Mouse (Mus musculus): ENCODE results near the gene Tbc1d22b.
"Not testable (repeated sequence)": the region's sequence is repeated elsewhere in the genome, so short reads cannot be mapped to it uniquely, and the experiment has no call there.

The Tbc1d22b gene

DNA sequence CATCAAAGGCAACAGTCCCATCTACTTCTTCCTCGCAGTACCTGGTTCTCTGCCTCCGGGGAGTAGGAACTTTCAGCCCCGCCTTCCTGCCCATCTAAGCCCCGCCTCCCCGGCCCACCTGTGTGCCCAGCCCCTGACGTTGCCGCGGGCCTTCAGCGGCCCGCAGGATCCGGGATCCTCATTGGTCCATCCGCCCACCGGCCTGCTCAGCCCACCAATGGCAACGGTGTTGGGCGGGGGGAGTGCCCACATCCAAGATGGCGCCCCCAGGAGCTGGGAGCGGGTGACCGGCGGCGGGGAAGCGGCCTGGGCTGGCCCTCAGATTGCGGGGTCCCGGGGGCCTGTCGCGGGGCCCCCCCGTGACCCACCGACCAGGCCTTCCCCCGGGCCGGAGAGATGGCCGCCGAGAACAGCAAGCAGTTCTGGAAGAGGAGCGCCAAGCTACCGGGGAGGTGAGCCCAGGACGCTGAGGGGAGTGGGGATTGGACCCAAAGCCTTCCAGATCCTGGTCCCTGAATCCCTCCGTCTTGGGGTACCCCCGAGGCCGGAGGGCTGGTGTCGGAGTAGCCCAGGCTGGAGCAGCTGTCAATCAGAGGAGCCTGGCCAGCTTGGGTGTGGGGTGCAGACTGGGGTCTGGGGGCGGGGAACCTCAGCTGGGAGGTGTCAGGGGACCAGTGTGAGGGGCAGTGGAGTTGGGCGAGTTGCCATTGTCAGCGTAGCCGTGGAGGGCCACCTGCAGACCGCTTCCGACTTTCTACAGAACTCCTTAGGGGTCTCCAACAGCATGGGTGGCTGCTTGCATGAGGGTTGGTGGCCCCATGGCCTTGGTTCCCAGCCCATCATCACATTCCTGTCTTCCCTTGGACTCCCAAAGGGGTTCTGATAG lies at the start of gene Tbc1d22b, which contains the start of gene Gm17657:
Tbc1d22b (plus strand) TSS at position 243 of the 886 bp plus-strand sequence.
Gm17657 (minus strand) TSS at position 96 of the 886 bp plus-strand sequence.
- peak; percentile 92 for DNase-seq (ENCODE audit: extremely low spot score)

DNA sequence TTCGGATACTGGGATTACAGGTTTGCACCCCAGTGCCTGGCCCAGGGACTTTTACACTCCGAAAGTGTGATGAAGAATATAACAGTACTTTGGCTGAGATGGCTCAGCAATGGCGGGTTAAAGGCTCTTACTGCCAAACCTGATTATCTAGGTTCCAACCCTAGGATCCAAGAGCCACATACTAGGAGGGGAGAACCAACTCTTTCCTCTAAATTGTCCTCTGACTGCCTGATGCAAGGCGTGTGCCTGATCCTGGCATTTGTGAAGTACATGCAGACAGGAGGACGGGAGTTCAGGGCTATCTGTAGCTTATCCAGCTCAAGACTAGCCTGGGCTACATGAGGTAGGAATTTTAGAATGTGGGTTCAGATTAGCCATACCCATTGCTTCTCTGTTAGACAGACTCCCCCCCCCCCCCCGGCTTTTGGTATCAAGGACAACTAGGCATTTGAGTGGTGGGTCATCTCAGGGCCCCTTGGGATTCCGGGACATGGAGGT lies 49.3 kb upstream of the Tbc1d22b start:
- DNase-seq (ENCODE audit: extremely low spot score): no peak

GRCm38 (mm10) chr17:29500802-29501469 lies 48.6 kb upstream of the Tbc1d22b start:
- no peak for DNase-seq (ENCODE audit: extremely low spot score)

- DNase-seq (ENCODE audit: extremely low spot score): no peak
Measured at GRCm38 (mm10) chr17:29502005-29502668, 47.4 kb upstream of the Tbc1d22b start.

GRCm38 (mm10) chr17:29502669-29503665 lies 46.6 kb upstream of the Tbc1d22b start:
- DNase-seq (ENCODE audit: extremely low spot score): no peak

- DNase-seq (ENCODE audit: extremely low spot score): no peak
Measured at GRCm38 (mm10) chr17:29503700-29504099, 45.9 kb upstream of the Tbc1d22b start.

DNA sequence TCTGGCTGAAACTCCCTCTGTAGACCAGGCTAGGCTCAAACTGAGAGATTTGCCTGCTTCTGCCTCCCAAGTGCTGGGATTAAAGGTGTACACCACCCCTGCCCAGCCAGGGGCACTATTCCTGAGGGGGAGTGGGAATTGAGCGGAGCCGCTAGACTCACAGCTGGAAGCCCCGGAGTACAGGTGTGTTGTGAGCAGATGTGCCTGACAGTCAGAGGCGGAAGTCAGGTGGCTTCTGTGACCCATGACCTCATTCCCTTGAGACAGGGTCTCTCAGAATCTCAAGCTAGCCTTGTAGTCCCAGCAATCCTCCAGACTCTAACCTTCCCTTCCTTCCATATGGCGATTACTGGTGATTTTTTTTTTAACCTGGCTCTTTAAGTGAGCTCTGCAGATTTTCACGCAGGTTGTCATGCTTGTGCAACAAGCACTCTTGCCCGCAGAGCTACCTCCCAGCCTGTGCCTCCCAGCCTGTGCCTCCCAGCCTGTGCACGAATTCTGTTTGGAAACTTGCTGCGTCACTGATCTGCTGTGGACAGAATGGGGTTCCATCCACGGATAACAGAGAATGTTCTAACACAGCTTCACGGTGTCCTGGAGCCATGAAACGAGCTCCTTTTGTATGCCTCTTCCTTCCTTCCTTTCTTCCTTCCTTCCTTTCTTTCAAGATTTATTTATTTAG lies 40.5 kb upstream of the Tbc1d22b start:
- no peak for DNase-seq (ENCODE audit: extremely low spot score)

GRCm38 (mm10) chr17:29510691-29511090 lies 38.9 kb upstream of the Tbc1d22b start:
- DNase-seq (ENCODE audit: extremely low spot score): no peak

GRCm38 (mm10) chr17:29513044-29513730 lies 36.4 kb upstream of the Tbc1d22b start:
- peak; percentile 86 for DNase-seq (ENCODE audit: extremely low spot score)

DNA sequence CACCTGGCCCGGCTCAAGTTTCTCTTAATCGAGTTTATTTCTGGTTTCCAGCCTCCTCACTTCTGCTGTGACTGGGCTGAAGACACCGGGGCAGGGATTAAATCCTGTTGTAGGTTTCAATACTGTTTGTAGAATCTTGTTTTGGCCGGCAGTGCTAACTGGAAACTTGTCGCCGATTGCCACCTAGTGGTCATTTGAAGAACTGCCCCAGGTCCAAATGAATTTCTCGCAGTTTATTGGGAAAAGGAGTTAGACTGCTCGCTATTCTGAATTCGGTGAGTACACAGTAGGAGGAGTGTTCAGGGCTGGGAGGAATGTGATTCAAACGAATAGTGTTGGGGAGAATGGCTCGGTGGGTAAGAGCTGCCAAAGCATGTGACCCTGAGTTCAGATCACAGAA lies 35.1 kb upstream of the Tbc1d22b start:
- DNase-seq (ENCODE audit: extremely low spot score): peak; percentile 79

GRCm38 (mm10) chr17:29518665-29519064 lies 30.9 kb upstream of the Tbc1d22b start:
- DNase-seq (ENCODE audit: extremely low spot score): not testable (repeated sequence)

DNA sequence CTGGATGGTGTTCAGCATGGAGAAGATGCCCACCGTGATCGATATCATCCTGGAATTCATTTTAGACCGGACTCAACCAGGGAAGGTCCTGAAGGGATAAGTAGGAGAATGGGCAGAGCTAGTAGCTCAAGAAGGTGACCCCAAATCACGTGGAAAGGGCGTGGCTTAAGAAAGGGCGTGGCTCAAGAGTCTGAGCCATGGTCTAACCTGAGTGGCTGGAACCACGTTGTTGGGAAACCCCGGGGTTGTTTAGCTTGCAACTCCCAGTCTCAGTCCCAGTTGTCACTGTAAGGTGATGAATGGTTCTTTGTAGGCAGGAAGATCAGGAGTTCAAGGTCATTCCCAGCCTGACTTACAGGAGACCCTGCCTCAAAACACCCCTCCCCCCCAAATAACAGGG lies 29.9 kb upstream of the Tbc1d22b start:
- no peak for DNase-seq (ENCODE audit: extremely low spot score)

GRCm38 (mm10) chr17:29525613-29526012 lies 24.0 kb upstream of the Tbc1d22b start:
- no peak for DNase-seq (ENCODE audit: extremely low spot score)

DNA sequence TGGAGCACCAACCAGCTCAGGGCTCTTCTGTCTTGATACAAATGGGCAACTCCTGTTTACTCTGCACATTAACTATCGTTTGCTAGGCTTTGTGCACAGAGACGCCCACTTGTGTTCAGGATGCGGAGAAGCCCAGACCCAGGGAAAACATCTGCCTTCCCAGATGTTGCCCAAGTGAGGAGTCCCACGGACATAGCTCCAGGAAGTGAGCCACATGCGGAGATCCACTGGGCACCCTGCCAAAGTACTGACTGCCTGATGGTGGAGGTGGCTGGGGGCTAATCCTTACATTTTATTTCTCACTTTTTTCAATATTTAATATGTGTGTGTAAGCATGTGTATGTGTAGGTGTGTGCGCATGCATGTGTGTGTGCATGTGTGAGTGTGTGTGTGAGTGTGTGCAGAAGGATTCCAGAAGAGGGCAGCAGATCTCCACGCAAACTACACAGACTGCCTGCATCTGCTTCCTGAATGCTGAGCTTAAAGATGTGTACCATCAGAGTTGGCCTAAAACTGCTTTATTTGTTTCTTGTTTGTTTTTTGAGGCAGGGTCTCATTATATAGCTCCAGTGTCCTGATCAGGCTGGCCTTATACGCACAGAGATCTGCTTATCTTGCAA lies 20.9 kb upstream of the Tbc1d22b start:
- no peak for DNase-seq (ENCODE audit: extremely low spot score)

DNA sequence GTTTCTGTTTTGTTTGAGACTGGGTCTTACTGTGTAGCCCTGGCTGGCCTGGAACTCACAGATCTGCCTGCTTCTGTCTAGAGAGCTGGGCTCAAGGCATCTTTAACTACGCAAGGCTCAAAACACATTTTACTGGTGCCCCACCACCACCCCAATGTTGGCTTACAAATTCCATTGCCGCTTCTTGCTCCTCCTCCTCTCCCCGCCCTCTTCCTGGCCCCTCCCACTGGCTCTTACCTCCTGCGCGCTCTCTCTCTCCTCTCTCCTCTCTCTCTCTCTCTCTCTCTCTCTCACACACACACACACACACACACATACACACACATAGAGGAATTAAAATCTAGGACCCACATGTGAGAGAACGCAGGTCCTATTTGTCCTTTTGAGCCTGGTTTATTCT lies 19.1 kb upstream of the Tbc1d22b start:
- no peak for DNase-seq (ENCODE audit: extremely low spot score)

DNA sequence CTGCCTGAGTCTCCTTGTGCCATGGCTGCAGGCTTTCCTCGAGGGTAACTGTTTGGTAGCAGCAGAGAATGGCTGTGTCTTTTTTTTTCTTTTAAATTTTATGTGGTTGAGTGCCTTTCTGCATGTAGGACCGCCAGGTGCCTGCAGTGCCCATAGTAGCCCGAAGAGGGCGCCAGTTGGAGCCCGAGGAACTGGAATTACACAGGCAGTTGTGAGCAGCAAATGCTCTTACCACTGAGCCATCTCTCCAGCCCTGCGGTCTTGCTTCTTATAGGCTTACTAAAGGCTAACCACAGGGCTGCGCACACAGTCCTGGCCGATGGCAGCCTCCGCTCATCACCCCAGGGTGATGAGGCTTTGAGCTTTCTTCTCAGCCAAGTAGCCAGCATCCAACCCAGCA lies 18.3 kb upstream of the Tbc1d22b start:
- no peak for DNase-seq (ENCODE audit: extremely low spot score)

DNA sequence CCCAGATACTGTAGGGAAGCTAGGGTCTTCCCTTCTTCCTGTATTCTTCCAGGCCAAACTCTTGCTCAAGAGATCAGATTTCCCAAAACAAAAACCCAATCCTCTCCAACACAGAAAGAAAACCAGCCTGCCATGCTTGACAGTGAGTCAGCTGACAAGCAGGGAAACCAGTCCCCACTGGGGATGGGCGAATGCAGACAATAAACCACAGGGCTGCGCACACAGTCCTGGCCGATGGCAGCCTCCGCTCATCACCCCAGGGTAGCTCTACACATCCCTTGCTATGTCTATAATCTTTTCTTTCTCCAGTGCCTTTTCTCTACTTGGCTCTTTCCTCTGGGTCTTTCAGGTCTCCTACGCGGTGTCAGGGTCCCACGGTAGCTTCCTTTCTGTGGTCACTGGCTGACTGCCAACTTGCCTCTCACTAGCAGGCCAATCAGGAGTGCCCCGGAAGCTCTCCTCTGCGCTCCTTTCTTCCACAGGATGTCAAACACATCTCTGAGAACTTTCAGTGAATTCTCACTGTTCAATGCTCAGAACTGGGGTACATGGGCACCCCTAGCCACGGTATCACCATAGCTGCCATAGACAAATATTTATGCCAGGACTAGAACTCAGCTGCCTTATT lies 17.7 kb upstream of the Tbc1d22b start:
- no peak for DNase-seq (ENCODE audit: extremely low spot score)

DNA sequence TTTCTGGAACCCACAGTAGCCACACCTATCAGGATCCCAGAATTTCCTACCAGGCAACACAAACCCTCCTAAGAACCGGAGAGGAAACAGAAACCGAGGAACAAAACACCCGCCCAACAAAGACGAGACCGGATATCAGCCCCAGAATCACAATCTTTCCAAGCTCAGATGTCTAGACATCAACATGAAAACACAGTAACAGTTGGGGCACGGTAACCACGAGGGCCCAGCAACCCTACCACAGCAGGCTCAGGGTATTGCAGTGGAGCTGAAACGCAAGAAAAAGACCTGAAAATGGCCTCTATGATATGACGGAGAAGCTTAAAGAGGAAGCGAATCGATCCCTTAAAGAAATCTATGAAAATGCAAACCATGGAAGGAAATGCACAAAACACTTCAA lies 15.7 kb upstream of the Tbc1d22b start:
- DNase-seq (ENCODE audit: extremely low spot score): no peak

DNA sequence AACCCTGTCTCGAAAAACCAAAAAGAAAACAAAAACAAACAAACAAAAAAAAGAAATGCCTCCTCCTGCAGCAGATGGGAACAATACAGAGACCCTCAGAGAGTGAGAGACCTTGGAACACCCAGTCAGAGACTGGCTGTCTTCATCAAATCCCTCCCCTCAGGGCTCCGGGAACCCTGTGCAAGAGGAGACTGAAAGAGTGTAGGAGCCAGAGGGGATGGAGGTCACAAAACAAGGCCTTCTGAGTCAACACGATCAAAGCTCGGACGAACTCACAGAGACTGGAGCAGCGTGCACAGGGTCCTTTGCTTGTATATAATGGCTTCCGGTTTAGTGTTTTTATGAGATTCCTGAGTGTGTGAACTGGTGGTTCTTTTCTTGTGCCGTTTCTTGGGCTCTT lies 9.2 kb upstream of the Tbc1d22b start:
- DNase-seq (ENCODE audit: extremely low spot score): no peak
